Mouse (Mus musculus) neural tube, embryonic 12.5 days (tissue): Measurements from ENCODE around the gene Sec22c. TPM values are rescaled to one million over a fixed set of nuclear protein-coding genes. Genes with fewer than 3 reads are reported as not detected.

Experiments used
- ATAC-seq: fragments of 200-750 bp; cut with Nextera tagmentation; 2 replicates; pipeline ENCODE4 v1.8.0; 2017; ENCODE audit warnings: low read depth, mild to moderate bottlenecking, moderate TSS enrichment, moderate library complexity; ENCODE audit not compliant: low FRiP score
- H3K27ac ChIP-seq: fragments of 300-500 bp; sonication (generic); 2 replicates; pipeline ENCODE4 v1.5.1; 2016
- H3K27me3 ChIP-seq: fragments of 300-500 bp; sonication (generic); replicated peaks from 2 replicates; pipeline ENCODE4 v1.6.1; 2016; ENCODE audit warnings: mild to moderate bottlenecking
- H3K36me3 ChIP-seq: fragments of 300-500 bp; sonication (generic); 2 replicates; pipeline ENCODE4 v1.6.1; 2016; ENCODE audit warnings: mild to moderate bottlenecking
- H3K4me1 ChIP-seq: fragments of 300-500 bp; sonication (generic); 2 replicates; pipeline ENCODE4 v1.6.1; 2016
- H3K4me2 ChIP-seq: fragments of 300-500 bp; sonication (generic); replicated peaks from 2 replicates; pipeline ENCODE4 v1.6.1; 2016; ENCODE audit warnings: mild to moderate bottlenecking
- H3K4me3 ChIP-seq: fragments of 300-500 bp; sonication (generic); 2 replicates; pipeline ENCODE4 v1.5.1; 2016
- H3K9ac ChIP-seq: fragments of 300-500 bp; sonication (generic); 2 replicates; pipeline ENCODE4 v1.6.1; 2016; ENCODE audit warnings: mild to moderate bottlenecking
- H3K9me3 ChIP-seq: fragments of 300-500 bp; sonication (generic); 2 replicates; pipeline ENCODE4 v1.6.1; 2016; ENCODE audit warnings: mild to moderate bottlenecking
- WGBS: fragments of 180-500 bp; shearing (Covaris S2); methylation state at CpG from one replicate; pipeline ENCODE4 v1.1.7; 2016; 5-methylcytosine and 5-hydroxymethylcytosine counted together
- polyA plus RNA-seq: library from polyadenylated mRNA; unstranded; fragments of >200 nt; fragmentation: Nextera tagmentation; extraction: Ambion mirVana; gene quantifications from 2 replicates; pipeline ENCODE4 v1.2.1, GENCODE M21; 2016

The Sec22c gene
- polyA plus RNA-seq, 1 experiment from 2014 or later: 23.5 TPM

GRCm38 (mm10) chr9:121682037-121682680 lies 23.1 kb downstream of the Sec22c start:
- no peak for ATAC-seq
- Histone ChIP-seq H3K4me3 (no peak overlapping the region), H3K4me2 (no peak overlapping the region), H3K36me3 (peaks cover 44% of the 10 kb centered on the region), H3K9me3 (no peaks in the 10 kb centered on the region), H3K9ac (no peak overlapping the region), H3K27me3 (no peaks in the 10 kb centered on the region), H3K27ac (no peak overlapping the region), H3K4me1 (no peaks in the 10 kb centered on the region)
- 79% methylated on average over 18 of the region's 18 CpGs for WGBS

- Histone ChIP-seq H3K9me3 (no peaks in the 10 kb centered on the region), H3K4me3 (no peak overlapping the region), H3K4me2 (no peak overlapping the region), H3K4me1 (no peaks in the 10 kb centered on the region), H3K27ac (no peak overlapping the region), H3K36me3 (peaks cover 37% of the 10 kb centered on the region), H3K9ac (no peak overlapping the region), H3K27me3 (no peaks in the 10 kb centered on the region)
- WGBS: 78% methylated on average over 8 of the region's 8 CpGs
- ATAC-seq: no peak
These were observed 24.1 kb downstream of the Sec22c start for GRCm38 (mm10) chr9:121681191-121681590.

GRCm38 (mm10) chr9:121679549-121679948 lies 25.7 kb downstream of the Sec22c start:
- Histone ChIP-seq H3K4me1 (no peaks in the 10 kb centered on the region), H3K9ac (no peak overlapping the region), H3K27me3 (no peaks in the 10 kb centered on the region), H3K36me3 (peaks cover 23% of the 10 kb centered on the region), H3K4me2 (no peak overlapping the region), H3K4me3 (no peak overlapping the region), H3K27ac (no peak overlapping the region), H3K9me3 (no peaks in the 10 kb centered on the region)
- peak; percentile 58; the same call in 1 of the 2 replicates for ATAC-seq
- 20% methylated on average over 6 of the region's 6 CpGs for WGBS

DNA sequence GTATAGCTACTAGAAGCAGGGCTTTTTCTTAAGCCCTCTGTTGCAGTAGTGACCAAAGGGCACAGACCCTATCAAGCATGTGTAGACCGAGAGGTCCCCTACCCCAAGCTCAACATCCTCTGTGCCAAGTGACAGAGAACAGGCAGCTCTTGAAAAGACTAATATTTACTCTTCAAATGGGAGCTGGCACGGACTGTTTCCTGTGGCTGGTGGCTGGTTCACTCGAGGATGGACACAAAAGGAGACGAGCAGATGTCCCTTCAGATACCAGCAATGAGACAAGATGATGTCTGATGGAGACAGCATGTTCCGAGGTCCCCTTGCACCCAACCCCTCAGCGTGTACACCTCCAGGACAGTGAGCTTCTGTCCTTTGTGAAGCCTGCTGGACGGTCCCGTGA lies 27.8 kb downstream of the Sec22c start:
- Histone ChIP-seq H3K36me3 (peaks cover 8% of the 10 kb centered on the region), H3K27me3 (no peaks in the 10 kb centered on the region), H3K9ac (no peak overlapping the region), H3K27ac (no peak overlapping the region), H3K4me1 (no peaks in the 10 kb centered on the region), H3K4me2 (no peak overlapping the region), H3K9me3 (no peaks in the 10 kb centered on the region), H3K4me3 (no peak overlapping the region)
- no peak for ATAC-seq
- WGBS: 80% methylated on average over 8 of the region's 8 CpGs

GRCm38 (mm10) chr9:121677069-121677468 lies 28.2 kb downstream of the Sec22c start:
- Histone ChIP-seq H3K4me1 (no peaks in the 10 kb centered on the region), H3K9me3 (no peaks in the 10 kb centered on the region), H3K9ac (no peak overlapping the region), H3K4me2 (no peak overlapping the region), H3K4me3 (no peak overlapping the region), H3K27ac (no peak overlapping the region), H3K36me3 (peaks cover 4% of the 10 kb centered on the region), H3K27me3 (no peaks in the 10 kb centered on the region)
- 74% methylated on average over 4 of the region's 4 CpGs for WGBS
- no peak for ATAC-seq

GRCm38 (mm10) chr9:121675556-121675955 lies 29.7 kb downstream of the Sec22c start:
- H3K36me3 ChIP-seq: no peaks in the 10 kb centered on the region
- WGBS: 78% methylated on average over 2 of the region's 2 CpGs

DNA sequence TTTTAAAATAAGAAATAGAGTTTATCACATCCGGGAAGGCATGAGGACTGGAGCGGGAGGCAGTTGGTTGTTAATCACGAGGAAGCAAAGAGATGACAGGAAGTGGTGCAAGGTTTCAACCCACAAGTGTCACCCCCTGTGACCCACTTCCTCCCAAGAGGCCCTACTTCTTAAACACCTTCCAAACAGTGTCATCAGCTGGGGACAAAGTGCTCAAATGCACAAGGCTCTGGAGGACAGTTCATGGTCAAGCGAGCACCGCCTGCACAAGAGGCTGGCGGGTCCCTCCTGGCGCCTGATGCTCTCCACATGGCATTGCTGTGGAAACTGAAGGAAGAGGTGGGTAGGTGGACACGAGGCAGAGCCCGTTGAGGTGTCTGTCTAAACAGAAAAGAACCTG lies 30.3 kb downstream of the Sec22c start:
- no peaks in the 10 kb centered on the region for H3K36me3 ChIP-seq
- WGBS: 83% methylated on average over 9 of the region's 9 CpGs
- H3K4me1 ChIP-seq: peaks cover 7% of the 10 kb centered on the region
- H3K4me3 ChIP-seq: no peak overlapping the region
- no peaks in the 10 kb centered on the region for H3K9me3 ChIP-seq
- peaks cover 9% of the 10 kb centered on the region; the same call in 1 of the 2 replicates for H3K27me3 ChIP-seq
- ATAC-seq: no peak
- H3K4me2 ChIP-seq: no peak overlapping the region
- H3K9ac ChIP-seq: no peak overlapping the region
- no peak overlapping the region for H3K27ac ChIP-seq

More at GRCm38 (mm10) chr9:121675556-121675955, 29.7 kb downstream of the Sec22c start:
- no peak for ATAC-seq
- Histone ChIP-seq H3K4me1 (0 out of 2 replicates have a peak, but pooled peaks cover 2% of the 10 kb centered on the region), H3K4me2 (no peak overlapping the region), H3K4me3 (no peak overlapping the region), H3K27ac (no peak overlapping the region), H3K9me3 (no peaks in the 10 kb centered on the region), H3K9ac (no peak overlapping the region), H3K27me3 (peaks cover 3% of the 10 kb centered on the region; the same call in 1 of the 2 replicates)

- no peak overlapping the region for H3K4me2 ChIP-seq
- ATAC-seq: no peak
- no peak overlapping the region for H3K27ac ChIP-seq
- no peaks in the 10 kb centered on the region for H3K9me3 ChIP-seq
- peaks cover 17% of the 10 kb centered on the region for H3K4me1 ChIP-seq
- H3K36me3 ChIP-seq: no peaks in the 10 kb centered on the region
- no peak overlapping the region for H3K9ac ChIP-seq
- peaks cover 21% of the 10 kb centered on the region for H3K27me3 ChIP-seq
- no peak overlapping the region for H3K4me3 ChIP-seq
- WGBS: 86% methylated on average over 5 of the region's 5 CpGs
These were observed 31.6 kb downstream of the Sec22c start for GRCm38 (mm10) chr9:121673716-121674115.

DNA sequence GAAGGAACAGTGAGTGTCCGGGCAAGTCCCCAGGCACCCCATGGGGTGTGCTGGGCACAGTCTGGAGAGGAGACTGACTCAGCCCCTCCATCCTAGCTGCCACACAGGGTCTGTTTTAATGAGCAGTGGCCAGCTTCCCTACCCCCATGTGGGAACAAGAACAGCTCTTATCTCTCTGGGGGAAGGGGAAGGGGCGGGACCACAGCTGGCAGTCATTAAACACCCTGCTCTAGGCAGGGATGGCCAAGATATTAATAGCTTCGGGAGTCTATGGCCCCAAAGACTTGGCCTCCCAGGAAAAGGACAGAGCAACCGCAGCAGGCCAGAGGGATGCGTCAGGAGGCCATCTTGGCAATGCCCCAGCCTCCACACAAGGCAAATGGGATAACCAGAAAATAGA lies 33.0 kb downstream of the Sec22c start:
- WGBS: 67% methylated on average over 5 of the region's 5 CpGs
- Histone ChIP-seq H3K4me2 (no peak overlapping the region), H3K4me1 (peaks cover 17% of the 10 kb centered on the region), H3K27me3 (peaks cover 33% of the 10 kb centered on the region), H3K36me3 (no peaks in the 10 kb centered on the region), H3K4me3 (no peak overlapping the region), H3K9ac (no peak overlapping the region), H3K27ac (no peak overlapping the region), H3K9me3 (no peaks in the 10 kb centered on the region)
- ATAC-seq: no peak

DNA sequence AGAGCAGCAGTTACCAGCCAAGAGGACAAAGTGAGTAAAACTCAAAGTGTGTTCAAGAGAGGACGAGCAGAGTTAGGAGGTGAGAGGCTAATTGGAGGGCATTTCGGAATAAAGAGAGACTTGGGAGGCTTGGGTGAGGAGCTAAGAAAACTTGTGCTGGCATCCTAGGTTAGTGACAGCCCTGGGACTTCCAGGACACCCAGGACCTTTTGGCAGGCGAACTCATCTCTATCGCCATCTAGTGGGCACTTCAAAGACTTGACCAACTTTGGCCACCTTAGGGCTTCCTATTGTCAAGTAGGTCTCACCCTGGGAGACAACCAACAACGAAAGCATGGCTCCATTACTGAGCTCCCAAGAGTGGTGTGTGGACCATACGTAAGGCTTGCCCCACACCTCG lies 34.0 kb downstream of the Sec22c start:
- Histone ChIP-seq H3K9ac (no peak overlapping the region), H3K4me2 (no peak overlapping the region), H3K36me3 (no peaks in the 10 kb centered on the region), H3K27ac (no peak overlapping the region), H3K9me3 (no peaks in the 10 kb centered on the region), H3K4me3 (no peak overlapping the region), H3K27me3 (peaks cover 33% of the 10 kb centered on the region), H3K4me1 (peaks cover 17% of the 10 kb centered on the region)
- ATAC-seq: no peak
- 19% methylated on average over 7 of the region's 7 CpGs for WGBS

DNA sequence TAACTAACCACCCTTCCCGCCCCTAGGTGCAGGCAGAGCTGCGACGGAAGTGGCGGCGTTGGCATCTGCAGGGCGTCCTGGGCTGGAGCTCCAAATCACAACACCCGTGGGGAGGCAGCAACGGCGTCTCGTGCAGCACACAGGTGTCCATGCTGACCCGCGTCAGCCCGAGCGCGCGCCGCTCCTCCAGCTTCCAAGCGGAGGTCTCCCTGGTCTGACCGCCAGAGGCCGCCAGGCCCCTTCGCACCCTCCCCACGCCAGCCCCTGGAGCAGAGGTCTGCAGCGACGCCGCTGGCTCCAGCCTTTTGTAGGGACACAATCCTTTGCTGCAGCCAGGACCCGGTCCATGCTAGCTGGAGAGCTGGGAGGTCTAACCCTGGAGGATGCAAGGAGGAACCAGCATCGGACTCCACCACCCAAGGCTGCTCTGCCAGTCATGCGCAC lies 35.9 kb downstream of the Sec22c start:
- peaks cover 17% of the 10 kb centered on the region for H3K4me1 ChIP-seq
- under 1% methylated on average over 28 of the region's 28 CpGs for WGBS
- H3K27ac ChIP-seq: no peak overlapping the region

GRCm38 (mm10) chr9:121667822-121668221 lies 37.5 kb downstream of the Sec22c start:
- Histone ChIP-seq H3K4me1 (peaks cover 17% of the 10 kb centered on the region), H3K4me2 (no peak overlapping the region), H3K9me3 (no peaks in the 10 kb centered on the region), H3K36me3 (no peaks in the 10 kb centered on the region), H3K4me3 (no peak overlapping the region), H3K27me3 (peaks cover 33% of the 10 kb centered on the region), H3K27ac (no peak overlapping the region), H3K9ac (no peak overlapping the region)
- WGBS: 70% methylated on average over 11 of the region's 11 CpGs
- ATAC-seq: no peak

More for the DNA sequence above, 35.9 kb downstream of the Sec22c start:
- ATAC-seq: peak; percentile 55; the same call in 1 of the 2 replicates
- Histone ChIP-seq H3K27me3 (peaks cover 33% of the 10 kb centered on the region), H3K9me3 (no peaks in the 10 kb centered on the region), H3K9ac (0 out of 2 replicates have a peak overlapping the region, but pooled peaks have one; percentile 29), H3K4me3 (peak overlapping the region; percentile 27), H3K4me2 (peak overlapping the region; percentile 62), H3K36me3 (no peaks in the 10 kb centered on the region)
